Mouse (Mus musculus): Measurements from ENCODE around the gene Taf11. TPM values are rescaled to one million over a fixed set of nuclear protein-coding genes. Genes with fewer than 3 reads are reported as not detected.
A peak's percentile ranks its signal among the peaks of the same experiment; 100 is the strongest.

Taf11 gene
- polyA plus RNA-seq, 1 experiment, result 6.6 TPM

DNA sequence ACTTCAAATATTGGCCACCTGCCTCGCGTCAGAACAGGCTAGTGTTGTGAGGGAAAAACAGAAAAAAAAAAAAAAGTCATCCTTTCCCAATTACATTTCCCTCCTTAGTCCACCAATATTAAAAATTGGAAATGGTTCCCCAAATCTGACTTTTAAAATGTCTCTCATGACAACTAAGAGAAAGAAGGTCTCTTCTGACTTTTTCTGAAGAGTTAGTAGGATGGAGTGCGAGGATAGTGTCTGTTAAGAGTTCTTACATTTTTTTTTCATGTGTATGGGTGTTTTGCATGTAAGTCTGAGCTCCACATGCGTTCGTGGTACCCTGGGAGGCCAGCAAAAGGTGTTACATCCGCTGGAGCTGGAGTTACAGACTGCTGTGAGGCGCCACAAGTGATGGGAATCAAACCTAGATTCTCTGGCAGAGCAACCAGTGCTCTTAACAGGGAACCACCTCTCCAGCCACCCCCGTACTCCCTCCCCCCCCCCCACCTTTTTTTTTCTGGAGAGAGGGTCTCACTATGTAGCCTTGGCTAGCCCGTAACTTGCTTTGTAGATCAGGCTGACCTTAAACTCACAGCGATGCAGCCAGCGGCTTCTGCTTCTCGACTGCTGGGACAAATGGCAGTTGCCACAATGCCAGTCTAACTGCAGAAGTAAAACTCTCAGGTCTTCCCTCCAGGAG is 1.3 kb downstream of the Taf11 start:
- no peak for TF ChIP-seq POLR2A (IDR thresholded peaks at IDR 0.05; ENCODE audit: low read depth, low read length)
- no peak for TF ChIP-seq CTCF (IDR thresholded peaks at IDR 0.05; ENCODE audit: extremely low read depth, insufficient read depth, insufficient read length, insufficient replicate concordance)
- no peaks in the 10 kb centered on the region for H3K27me3 ChIP-seq (ENCODE audit: control insufficient read depth, insufficient read depth, low read length)
- H3K4me1 ChIP-seq (ENCODE audit: control insufficient read depth, insufficient read depth, insufficient read length), result peaks cover 5% of the 10 kb centered on the region
- peak overlapping the region; percentile 61; the same call in 1 of the 2 replicates for H3K27ac ChIP-seq (ENCODE audit: insufficient read depth, low read length)
- WGBS, result under 1% methylated on average over 12 of the region's 12 CpGs
- H3K36me3 ChIP-seq (ENCODE audit: control insufficient read depth, insufficient read depth, low read length), result no peaks in the 10 kb centered on the region
- H3K4me3 ChIP-seq (ENCODE audit: extremely low read depth, insufficient read depth, insufficient read length), result peak overlapping the region; percentile 89
- peak; percentile 13 to 27 for DNase-seq (ENCODE audit: low read depth in 1 of 2, low spot score in 2 of 2)

DNA sequence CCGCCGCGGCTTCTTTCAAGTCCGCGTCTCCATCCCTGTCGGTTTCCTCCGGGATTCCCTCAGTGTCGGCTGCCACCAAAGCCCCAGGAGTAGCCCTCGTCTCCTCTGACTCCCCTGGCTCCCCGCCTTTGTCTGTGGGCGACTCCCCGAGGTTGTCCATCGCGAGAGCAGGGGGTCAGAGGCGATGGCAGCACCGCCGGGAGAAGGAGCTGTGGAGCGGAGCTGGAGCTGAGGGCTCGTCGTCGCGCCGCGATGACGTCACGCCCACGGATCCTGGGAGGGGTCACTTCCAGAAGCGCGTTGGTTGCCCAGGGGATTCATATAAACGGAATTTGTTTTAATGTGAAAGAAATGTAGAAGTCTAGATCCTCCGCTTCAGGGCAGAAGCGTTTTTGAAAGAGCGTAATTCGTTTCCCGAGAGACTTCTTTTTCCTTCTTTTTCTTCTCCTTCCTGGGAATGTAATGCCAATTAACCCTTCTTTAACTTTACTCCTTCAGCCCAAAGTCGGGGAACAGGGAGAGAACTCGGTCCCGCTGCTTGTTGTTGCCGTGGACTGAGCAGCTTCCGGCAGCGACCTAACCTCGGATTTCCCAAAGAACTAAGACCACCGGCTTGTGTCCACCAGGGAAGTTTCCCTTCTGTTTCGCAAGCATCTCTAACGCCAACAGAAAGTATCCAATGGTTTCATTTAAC is 2.0 kb downstream of the Taf11 start:
- Histone ChIP-seq H3K4me1 (ENCODE audit: control insufficient read depth, insufficient read depth, insufficient read length) (peaks cover 5% of the 10 kb centered on the region), H3K4me3 (ENCODE audit: extremely low read depth, insufficient read depth, insufficient read length) (peak overlapping the region; percentile 86), H3K27ac (ENCODE audit: insufficient read depth, low read length) (no peak overlapping the region), H3K36me3 (ENCODE audit: control insufficient read depth, insufficient read depth, low read length) (peaks cover 3% of the 10 kb centered on the region; the same call in 1 of the 2 replicates), H3K27me3 (ENCODE audit: control insufficient read depth, insufficient read depth, low read length) (no peaks in the 10 kb centered on the region)
- no peak for TF ChIP-seq POLR2A (IDR thresholded peaks at IDR 0.05; ENCODE audit: low read depth, low read length)
- TF ChIP-seq CTCF (IDR thresholded peaks at IDR 0.05; ENCODE audit: extremely low read depth, insufficient read depth, insufficient read length, insufficient replicate concordance), result no peak
- peak; percentile 67 to 83 for DNase-seq (ENCODE audit: low read depth in 1 of 2, low spot score in 2 of 2)
- under 1% methylated on average over 45 of the region's 45 CpGs for WGBS

DNA sequence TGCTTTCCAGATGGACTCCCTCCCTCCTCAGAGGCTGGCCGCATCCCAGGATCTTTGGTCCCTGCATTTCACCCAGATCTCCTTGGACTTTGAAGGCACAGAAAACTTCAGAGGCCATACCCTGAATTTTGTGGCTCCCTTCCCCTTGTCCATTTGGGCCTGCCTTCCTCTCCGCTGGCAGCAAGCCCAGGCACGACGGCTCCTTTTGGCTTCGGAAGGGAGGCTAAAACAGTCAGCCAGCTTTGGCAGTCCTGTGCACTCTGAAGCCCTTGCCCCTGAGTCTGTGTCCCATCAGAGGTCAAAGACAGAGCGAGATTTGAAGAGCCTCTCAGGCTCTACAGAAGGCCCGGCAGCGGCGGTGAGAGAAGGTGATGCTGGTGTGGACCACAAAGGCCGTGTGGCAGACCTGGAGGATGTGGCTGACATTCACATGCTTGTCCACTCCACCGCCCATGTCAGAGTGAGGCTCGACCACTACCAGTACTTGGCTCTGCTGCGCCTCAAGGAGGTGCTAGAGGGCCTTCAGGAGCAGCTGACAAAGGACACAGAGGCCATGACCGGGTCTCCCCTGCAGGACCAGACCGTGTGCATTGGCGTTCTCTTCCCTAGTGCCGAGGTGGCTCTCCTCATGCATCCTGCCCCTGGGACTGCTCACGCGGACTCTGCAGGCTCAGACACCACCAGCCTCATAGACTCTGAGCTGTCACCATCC is 23.0 kb downstream of the Taf11 start:
- no peaks in the 10 kb centered on the region for H3K4me1 ChIP-seq (ENCODE audit: control insufficient read depth, insufficient read depth, insufficient read length)
- H3K36me3 ChIP-seq (ENCODE audit: control insufficient read depth, insufficient read depth, low read length), result peaks cover 2% of the 10 kb centered on the region; the same call in 1 of the 2 replicates
- H3K4me3 ChIP-seq (ENCODE audit: extremely low read depth, insufficient read depth, insufficient read length), result no peak overlapping the region
- 93% methylated on average over 19 of the region's 19 CpGs for WGBS
- TF ChIP-seq CTCF (IDR thresholded peaks at IDR 0.05; ENCODE audit: extremely low read depth, insufficient read depth, insufficient read length, insufficient replicate concordance), result no peak
- no peak for TF ChIP-seq POLR2A (IDR thresholded peaks at IDR 0.05; ENCODE audit: low read depth, low read length)
- no peak overlapping the region for H3K27ac ChIP-seq (ENCODE audit: insufficient read depth, low read length)
- no peaks in the 10 kb centered on the region for H3K27me3 ChIP-seq (ENCODE audit: control insufficient read depth, insufficient read depth, low read length)
- no peak for DNase-seq (ENCODE audit: low read depth in 1 of 2, low spot score in 2 of 2)

DNA sequence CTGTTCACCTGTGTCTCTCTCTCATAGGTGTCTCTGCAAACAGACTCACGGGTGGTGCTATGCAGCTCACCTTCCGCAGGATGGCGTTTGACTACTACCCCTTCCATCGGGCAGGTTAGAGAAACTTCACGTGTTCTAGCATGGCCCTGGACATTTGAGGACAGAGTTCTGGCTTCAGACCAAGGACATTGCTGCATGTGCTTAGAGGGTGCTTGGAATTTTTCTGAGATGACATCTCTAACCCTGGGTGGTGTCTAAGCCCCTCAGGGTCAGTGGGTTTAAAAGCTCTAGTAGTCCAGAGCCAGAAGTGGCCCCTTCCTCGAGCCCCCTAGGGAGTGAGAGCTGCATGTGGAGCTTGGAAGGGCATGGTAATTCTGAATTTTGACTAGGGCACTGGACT is 25.6 kb downstream of the Taf11 start:
- Histone ChIP-seq H3K36me3 (ENCODE audit: control insufficient read depth, insufficient read depth, low read length) (peaks cover 2% of the 10 kb centered on the region; the same call in 1 of the 2 replicates), H3K4me3 (ENCODE audit: extremely low read depth, insufficient read depth, insufficient read length) (no peak overlapping the region), H3K4me1 (ENCODE audit: control insufficient read depth, insufficient read depth, insufficient read length) (no peaks in the 10 kb centered on the region), H3K27ac (ENCODE audit: insufficient read depth, low read length) (no peak overlapping the region), H3K27me3 (ENCODE audit: control insufficient read depth, insufficient read depth, low read length) (no peaks in the 10 kb centered on the region)
- DNase-seq (ENCODE audit: low read depth in 1 of 2, low spot score in 2 of 2), result no peak
- 89% methylated on average over 6 of the region's 6 CpGs for WGBS
- TF ChIP-seq CTCF (IDR thresholded peaks at IDR 0.05; ENCODE audit: extremely low read depth, insufficient read depth, insufficient read length, insufficient replicate concordance) (no peak), POLR2A (IDR thresholded peaks at IDR 0.05; ENCODE audit: low read depth, low read length) (no peak)

DNA sequence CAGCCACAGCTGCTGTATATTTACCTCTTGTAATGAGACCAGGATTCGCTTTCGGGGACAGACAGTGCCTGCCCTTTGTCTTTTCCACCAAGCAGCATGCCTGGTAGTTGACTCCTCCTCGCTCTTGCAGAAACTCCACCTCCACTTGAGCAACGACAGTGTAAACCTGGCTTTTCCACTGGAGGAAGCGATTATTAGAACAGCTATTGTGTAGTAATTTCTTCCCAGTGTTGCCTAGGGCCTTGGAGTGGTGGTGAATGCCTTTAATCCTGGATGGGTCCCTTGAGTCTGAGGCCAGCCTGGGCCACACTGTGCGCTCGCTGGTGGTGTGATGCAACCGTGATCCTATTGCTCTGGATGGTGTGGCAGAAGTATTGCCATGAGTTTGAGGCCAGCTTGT is 26.5 kb downstream of the Taf11 start:
- H3K4me3 ChIP-seq (ENCODE audit: extremely low read depth, insufficient read depth, insufficient read length), result no peak overlapping the region
- no peaks in the 10 kb centered on the region for H3K4me1 ChIP-seq (ENCODE audit: control insufficient read depth, insufficient read depth, insufficient read length)
- 91% methylated on average over 8 of the region's 8 CpGs for WGBS
- H3K27me3 ChIP-seq (ENCODE audit: control insufficient read depth, insufficient read depth, low read length), result no peaks in the 10 kb centered on the region
- TF ChIP-seq POLR2A (IDR thresholded peaks at IDR 0.05; ENCODE audit: low read depth, low read length) (no peak), CTCF (IDR thresholded peaks at IDR 0.05; ENCODE audit: extremely low read depth, insufficient read depth, insufficient read length, insufficient replicate concordance) (no peak)
- no peak for DNase-seq (ENCODE audit: low read depth in 1 of 2, low spot score in 2 of 2)
- peaks cover 2% of the 10 kb centered on the region; the same call in 1 of the 2 replicates for H3K36me3 ChIP-seq (ENCODE audit: control insufficient read depth, insufficient read depth, low read length)
- no peak overlapping the region for H3K27ac ChIP-seq (ENCODE audit: insufficient read depth, low read length)

DNA sequence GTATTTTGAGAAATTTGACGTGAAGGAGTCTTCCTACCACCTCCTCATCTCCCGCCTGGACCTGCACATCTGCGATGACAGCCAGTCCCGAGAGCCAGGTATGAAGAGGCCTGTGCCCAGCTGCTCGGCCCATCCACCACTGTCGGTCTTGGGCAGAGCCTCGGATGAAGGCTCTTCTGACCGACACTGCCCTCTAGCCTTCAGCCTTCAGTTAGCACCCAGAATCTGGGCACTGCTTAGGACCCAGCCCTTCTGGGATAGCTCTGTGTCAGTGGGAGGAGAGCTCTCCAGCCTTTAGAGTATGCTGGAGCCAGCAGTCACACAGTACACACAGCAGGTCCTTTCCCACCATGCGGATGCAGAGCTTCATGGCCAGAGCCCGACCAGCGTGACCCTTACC is 28.1 kb downstream of the Taf11 start:
- H3K4me1 ChIP-seq (ENCODE audit: control insufficient read depth, insufficient read depth, insufficient read length), result no peaks in the 10 kb centered on the region
- H3K27me3 ChIP-seq (ENCODE audit: control insufficient read depth, insufficient read depth, low read length), result no peaks in the 10 kb centered on the region
- peaks cover 2% of the 10 kb centered on the region; the same call in 1 of the 2 replicates for H3K36me3 ChIP-seq (ENCODE audit: control insufficient read depth, insufficient read depth, low read length)
- no peak overlapping the region for H3K4me3 ChIP-seq (ENCODE audit: extremely low read depth, insufficient read depth, insufficient read length)
- TF ChIP-seq CTCF (IDR thresholded peaks at IDR 0.05; ENCODE audit: extremely low read depth, insufficient read depth, insufficient read length, insufficient replicate concordance) (no peak), POLR2A (IDR thresholded peaks at IDR 0.05; ENCODE audit: low read depth, low read length) (no peak)
- WGBS, result 87% methylated on average over 11 of the region's 11 CpGs
- H3K27ac ChIP-seq (ENCODE audit: insufficient read depth, low read length), result no peak overlapping the region
- DNase-seq (ENCODE audit: low read depth in 1 of 2, low spot score in 2 of 2), result no peak
